Mouse (Mus musculus): ENCODE data around the gene Tet2. TPM values are rescaled to one million over a fixed set of nuclear protein-coding genes. Genes with fewer than 3 reads are reported as not detected.

Gene Tet2
- polyA plus RNA-seq, 1 experiment from 2014 or later: 19.7 TPM

DNA sequence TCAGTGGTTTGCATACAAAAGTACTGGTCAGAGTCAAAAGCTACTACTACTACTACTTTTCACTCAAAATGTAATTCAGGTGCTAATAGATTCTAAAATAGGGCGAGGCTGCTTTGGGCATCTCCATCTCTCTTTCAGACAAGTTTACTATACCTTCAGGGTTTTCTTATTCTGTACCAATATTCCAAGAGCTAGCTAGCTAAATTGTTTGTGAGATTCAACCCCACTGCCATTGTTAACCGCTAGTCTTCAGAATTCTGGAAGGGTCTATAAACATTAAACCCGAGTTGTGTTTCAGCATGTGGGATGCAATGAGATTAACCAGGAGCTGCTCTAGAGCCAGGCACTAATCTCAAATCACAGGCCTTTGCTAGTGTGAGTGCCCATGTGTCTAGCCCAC, 12.1 kb downstream of the Tet2 start:
- no peaks in the 10 kb centered on the region for H3K27me3 ChIP-seq (replicated peaks; ENCODE audit: control insufficient read depth, insufficient read depth, low read length)
- H3K4me3 ChIP-seq (ENCODE audit: low read depth, low read length): no peak overlapping the region
- H3K27ac ChIP-seq (ENCODE audit: low read depth): no peak overlapping the region
- H3K9me3 ChIP-seq (ENCODE audit: control insufficient read depth, low read length): no peaks in the 10 kb centered on the region
- no peak overlapping the region for H3K9ac ChIP-seq (ENCODE audit: low read length)
- H3K4me1 ChIP-seq (replicated peaks; ENCODE audit: control insufficient read depth, insufficient read depth, low read length): 0 out of 2 replicates have a peak, but pooled peaks cover 6% of the 10 kb centered on the region
- DNase-seq (ENCODE audit: low spot score) (no peak), ATAC-seq (replicated peaks; ENCODE audit: low FRiP score, low TSS enrichment, low read depth) (no peak)
- 61% methylated on average over 3 of the region's 3 CpGs for WGBS
- no peaks in the 10 kb centered on the region for H3K36me3 ChIP-seq (ENCODE audit: control insufficient read depth, insufficient read depth, low read length)
- no peak overlapping the region for H3K4me2 ChIP-seq (ENCODE audit: low read length)

DNA sequence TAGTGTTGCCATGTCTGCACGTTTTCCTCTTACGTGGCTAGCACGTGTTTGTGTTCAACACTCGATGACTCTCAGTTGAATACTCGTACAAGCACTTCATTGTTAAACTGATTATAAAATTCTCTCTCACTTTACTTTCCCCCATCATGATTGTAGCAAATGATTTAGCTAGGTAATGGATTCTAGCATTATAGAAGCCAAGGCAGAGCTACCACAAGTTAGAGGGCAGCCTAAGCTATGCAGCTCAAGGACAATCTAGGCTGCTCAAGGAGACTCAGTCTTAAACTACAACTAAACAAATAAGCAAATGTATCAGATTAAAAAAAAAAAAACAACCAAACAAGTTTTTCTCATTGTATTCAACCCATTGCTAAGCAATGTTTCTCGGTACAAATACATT, 12.7 kb downstream of the Tet2 start:
- DNase-seq (ENCODE audit: low spot score) (no peak), ATAC-seq (replicated peaks; ENCODE audit: low FRiP score, low TSS enrichment, low read depth) (no peak)
- Histone ChIP-seq H3K36me3 (ENCODE audit: control insufficient read depth, insufficient read depth, low read length) (no peaks in the 10 kb centered on the region), H3K27me3 (replicated peaks; ENCODE audit: control insufficient read depth, insufficient read depth, low read length) (no peaks in the 10 kb centered on the region), H3K9me3 (ENCODE audit: control insufficient read depth, low read length) (no peaks in the 10 kb centered on the region), H3K4me2 (ENCODE audit: low read length) (no peak overlapping the region), H3K4me3 (ENCODE audit: low read depth, low read length) (no peak overlapping the region), H3K4me1 (replicated peaks; ENCODE audit: control insufficient read depth, insufficient read depth, low read length) (0 out of 2 replicates have a peak, but pooled peaks cover 6% of the 10 kb centered on the region), H3K27ac (ENCODE audit: low read depth) (no peak overlapping the region), H3K9ac (ENCODE audit: low read length) (no peak overlapping the region)
- WGBS: 78% methylated on average over 6 of the region's 6 CpGs

DNA sequence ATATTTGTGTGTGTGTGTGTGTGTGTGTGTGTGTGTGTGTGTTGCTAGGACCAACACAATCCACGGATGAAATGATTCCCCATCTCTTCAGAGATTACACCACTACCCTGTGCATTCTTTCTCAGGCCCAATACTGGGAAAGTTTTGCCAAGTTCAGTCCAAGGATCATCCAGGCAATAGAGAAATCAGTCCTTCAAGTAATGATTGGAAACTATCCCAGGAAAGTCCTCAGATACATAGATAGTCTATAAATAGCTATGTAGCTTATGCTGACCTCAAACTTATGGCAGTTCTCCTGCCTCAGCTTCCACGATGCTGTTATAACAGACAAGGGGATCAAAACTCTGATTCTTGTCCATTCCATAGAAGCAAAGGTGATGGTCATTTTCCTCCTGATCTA, 13.8 kb downstream of the Tet2 start:
- Histone ChIP-seq H3K27ac (ENCODE audit: low read depth) (no peak overlapping the region), H3K4me1 (replicated peaks; ENCODE audit: control insufficient read depth, insufficient read depth, low read length) (0 out of 2 replicates have a peak, but pooled peaks cover 6% of the 10 kb centered on the region), H3K4me2 (ENCODE audit: low read length) (no peak overlapping the region), H3K9me3 (ENCODE audit: control insufficient read depth, low read length) (no peaks in the 10 kb centered on the region), H3K4me3 (ENCODE audit: low read depth, low read length) (no peak overlapping the region), H3K9ac (ENCODE audit: low read length) (no peak overlapping the region), H3K27me3 (replicated peaks; ENCODE audit: control insufficient read depth, insufficient read depth, low read length) (no peaks in the 10 kb centered on the region), H3K36me3 (ENCODE audit: control insufficient read depth, insufficient read depth, low read length) (no peaks in the 10 kb centered on the region)
- WGBS: 76% methylated on average over 2 of the region's 2 CpGs
- ATAC-seq (replicated peaks; ENCODE audit: low FRiP score, low TSS enrichment, low read depth): no peak
- DNase-seq (ENCODE audit: low spot score): no peak

DNA sequence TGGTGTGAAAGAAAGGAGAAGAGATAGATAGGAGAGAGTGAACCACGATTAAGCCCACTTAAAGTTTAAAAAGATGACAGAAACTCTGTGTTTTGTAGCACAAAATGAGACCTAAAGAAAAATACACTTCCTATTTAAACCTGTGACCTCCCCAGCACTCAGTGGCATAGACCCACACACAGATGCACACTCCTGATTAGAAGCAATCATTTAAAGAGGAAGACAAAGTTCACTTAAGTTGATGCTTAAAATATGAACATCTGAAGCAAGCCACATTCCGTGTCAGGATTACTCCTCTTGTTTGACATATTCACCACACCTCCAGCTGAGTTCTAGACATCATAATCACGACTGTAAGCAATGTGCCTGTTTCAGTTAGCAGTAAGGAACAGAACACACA, 14.3 kb downstream of the Tet2 start:
- 0 out of 2 replicates have a peak, but pooled peaks cover 6% of the 10 kb centered on the region for H3K4me1 ChIP-seq (replicated peaks; ENCODE audit: control insufficient read depth, insufficient read depth, low read length)
- H3K36me3 ChIP-seq (ENCODE audit: control insufficient read depth, insufficient read depth, low read length): no peaks in the 10 kb centered on the region
- H3K9me3 ChIP-seq (ENCODE audit: control insufficient read depth, low read length): no peaks in the 10 kb centered on the region
- ATAC-seq (replicated peaks; ENCODE audit: low FRiP score, low TSS enrichment, low read depth) (no peak), DNase-seq (ENCODE audit: low spot score) (no peak)
- WGBS: 61% methylated on average over 3 of the region's 3 CpGs
- no peak overlapping the region for H3K27ac ChIP-seq (ENCODE audit: low read depth)
- H3K9ac ChIP-seq (ENCODE audit: low read length): no peak overlapping the region
- no peak overlapping the region for H3K4me3 ChIP-seq (ENCODE audit: low read depth, low read length)
- H3K27me3 ChIP-seq (replicated peaks; ENCODE audit: control insufficient read depth, insufficient read depth, low read length): no peaks in the 10 kb centered on the region
- H3K4me2 ChIP-seq (ENCODE audit: low read length): no peak overlapping the region

DNA sequence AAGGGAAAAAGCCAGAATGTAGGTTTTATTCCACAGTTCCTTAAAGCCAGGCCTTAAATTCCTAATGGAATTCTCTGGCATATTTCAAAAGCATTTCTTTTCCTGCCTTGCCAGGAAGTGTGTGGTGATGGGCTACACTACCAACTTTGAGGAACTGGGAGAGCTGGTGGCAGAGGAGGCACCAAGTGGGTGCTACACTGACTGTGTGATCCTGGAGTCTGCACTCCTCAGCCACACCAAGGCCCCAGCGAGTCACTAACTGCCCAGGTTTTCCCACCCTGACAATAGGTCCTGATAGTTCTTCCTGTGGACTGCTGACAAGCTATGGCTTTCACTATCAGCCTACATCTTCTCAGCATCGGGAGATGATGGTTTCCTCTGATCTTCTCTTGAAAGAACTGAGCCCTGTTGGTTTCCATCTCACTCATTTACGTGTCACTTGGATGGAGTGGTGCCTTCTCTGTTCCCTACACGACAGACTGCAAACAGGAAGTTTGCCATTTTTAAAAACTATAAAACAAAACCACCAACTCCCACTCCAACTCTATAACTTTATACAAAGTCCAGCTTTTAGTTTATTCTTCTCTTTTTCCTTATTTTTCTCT, 18.7 kb downstream of the Tet2 start:
- no peaks in the 10 kb centered on the region for H3K9me3 ChIP-seq (ENCODE audit: control insufficient read depth, low read length)
- H3K4me1 ChIP-seq (replicated peaks; ENCODE audit: control insufficient read depth, insufficient read depth, low read length): no peaks in the 10 kb centered on the region
- H3K4me2 ChIP-seq (ENCODE audit: low read length): no peak overlapping the region
- WGBS: 87% methylated on average over 4 of the region's 4 CpGs
- no peak for DNase-seq (ENCODE audit: low spot score)
- no peak overlapping the region for H3K4me3 ChIP-seq (ENCODE audit: low read depth, low read length)
- no peak overlapping the region for H3K27ac ChIP-seq (ENCODE audit: low read depth)
- no peak for ATAC-seq (replicated peaks; ENCODE audit: low FRiP score, low TSS enrichment, low read depth)
- no peaks in the 10 kb centered on the region for H3K27me3 ChIP-seq (replicated peaks; ENCODE audit: control insufficient read depth, insufficient read depth, low read length)
- H3K36me3 ChIP-seq (ENCODE audit: control insufficient read depth, insufficient read depth, low read length): no peaks in the 10 kb centered on the region
- no peak overlapping the region for H3K9ac ChIP-seq (ENCODE audit: low read length)

DNA sequence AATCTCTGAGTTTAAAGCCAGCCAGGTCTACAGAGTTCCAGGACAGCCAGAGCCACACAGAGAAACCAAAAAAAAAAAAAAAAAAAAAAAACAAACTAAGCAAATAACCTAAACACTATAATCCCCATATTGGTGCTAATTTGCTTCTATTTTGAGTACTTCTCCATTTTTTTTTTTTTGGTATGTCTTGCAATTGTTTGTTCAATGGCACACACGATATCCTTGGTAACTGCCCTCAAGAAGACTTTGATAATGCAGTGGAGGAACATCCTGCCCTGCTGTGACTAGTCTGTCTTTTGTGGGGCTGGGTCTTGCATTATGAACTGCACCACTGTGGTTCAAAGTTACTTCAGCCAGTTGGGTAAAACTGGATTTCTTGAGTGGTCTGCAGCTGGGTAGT, 19.4 kb downstream of the Tet2 start:
- DNase-seq (ENCODE audit: low spot score): no peak
- Histone ChIP-seq H3K27ac (ENCODE audit: low read depth) (no peak overlapping the region), H3K27me3 (replicated peaks; ENCODE audit: control insufficient read depth, insufficient read depth, low read length) (no peaks in the 10 kb centered on the region), H3K4me3 (ENCODE audit: low read depth, low read length) (no peak overlapping the region), H3K9ac (ENCODE audit: low read length) (no peak overlapping the region), H3K4me2 (ENCODE audit: low read length) (no peak overlapping the region), H3K9me3 (ENCODE audit: control insufficient read depth, low read length) (no peaks in the 10 kb centered on the region), H3K4me1 (replicated peaks; ENCODE audit: control insufficient read depth, insufficient read depth, low read length) (no peaks in the 10 kb centered on the region), H3K36me3 (ENCODE audit: control insufficient read depth, insufficient read depth, low read length) (no peaks in the 10 kb centered on the region)
- no peak for ATAC-seq (replicated peaks; ENCODE audit: low FRiP score, low TSS enrichment, low read depth)
- WGBS: 55% methylated on average over 1 of the region's 1 CpGs

DNA sequence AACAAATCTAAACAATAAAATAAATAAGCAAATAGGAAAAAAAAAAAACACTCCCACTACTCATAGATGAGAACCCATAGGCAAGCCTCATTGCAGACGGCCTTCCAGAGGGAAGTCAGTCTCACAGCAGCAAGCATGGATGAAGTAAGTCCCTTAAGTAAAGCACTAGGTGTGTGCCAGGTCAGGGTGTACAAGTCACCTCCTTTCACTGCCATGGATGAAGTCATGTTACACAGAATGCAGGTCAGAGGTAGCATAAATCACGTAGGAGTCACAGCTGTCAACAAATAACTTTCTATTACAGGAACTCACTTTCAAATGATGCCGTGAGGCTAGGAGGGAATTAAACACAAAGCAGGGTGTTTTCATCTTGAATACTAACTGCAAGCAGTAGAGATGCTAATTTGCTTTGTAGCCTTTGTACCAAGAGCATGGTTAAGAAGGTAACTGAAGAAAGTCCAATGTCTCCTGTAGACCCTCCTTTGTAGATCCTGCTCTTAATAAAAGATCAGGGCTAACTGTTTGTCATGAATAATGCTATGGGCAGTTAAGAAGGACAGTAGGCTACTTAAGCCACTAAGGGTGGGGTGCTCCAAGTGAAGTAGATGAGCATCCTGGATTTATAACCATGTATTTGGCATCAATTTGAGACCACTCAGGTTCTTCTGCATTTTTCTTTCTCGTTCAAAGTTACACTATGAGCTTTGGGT, 20.4 kb downstream of the Tet2 start:
- 87% methylated on average over 4 of the region's 4 CpGs for WGBS
- no peaks in the 10 kb centered on the region for H3K27me3 ChIP-seq (replicated peaks; ENCODE audit: control insufficient read depth, insufficient read depth, low read length)
- H3K36me3 ChIP-seq (ENCODE audit: control insufficient read depth, insufficient read depth, low read length): no peaks in the 10 kb centered on the region
- no peak overlapping the region for H3K4me3 ChIP-seq (ENCODE audit: low read depth, low read length)
- no peak overlapping the region for H3K4me2 ChIP-seq (ENCODE audit: low read length)
- no peak for DNase-seq (ENCODE audit: low spot score)
- no peak overlapping the region for H3K27ac ChIP-seq (ENCODE audit: low read depth)
- H3K9ac ChIP-seq (ENCODE audit: low read length): no peak overlapping the region
- H3K9me3 ChIP-seq (ENCODE audit: control insufficient read depth, low read length): no peaks in the 10 kb centered on the region
- ATAC-seq (replicated peaks; ENCODE audit: low FRiP score, low TSS enrichment, low read depth): no peak
- no peaks in the 10 kb centered on the region for H3K4me1 ChIP-seq (replicated peaks; ENCODE audit: control insufficient read depth, insufficient read depth, low read length)

DNA sequence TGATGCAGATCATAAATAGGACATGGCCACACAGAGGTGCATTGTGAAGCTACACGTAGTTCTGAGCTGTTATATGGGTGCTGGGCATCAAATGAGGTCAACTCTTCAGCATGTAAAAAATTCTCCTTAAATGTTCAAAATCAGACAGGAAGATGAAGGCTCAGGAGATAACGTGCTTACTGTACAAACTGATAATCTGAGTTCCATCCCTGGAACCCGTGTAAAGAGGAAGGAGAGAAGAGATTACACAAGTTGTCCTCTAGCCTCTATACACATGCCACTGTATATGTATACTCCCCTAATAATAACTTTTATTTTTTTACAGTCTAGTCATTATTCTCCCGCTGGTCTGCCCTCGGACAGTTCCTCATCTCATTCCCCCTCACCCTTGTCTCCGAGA, 21.7 kb downstream of the Tet2 start:
- Histone ChIP-seq H3K27ac (ENCODE audit: low read depth) (no peak overlapping the region), H3K4me2 (ENCODE audit: low read length) (no peak overlapping the region), H3K4me3 (ENCODE audit: low read depth, low read length) (no peak overlapping the region), H3K27me3 (replicated peaks; ENCODE audit: control insufficient read depth, insufficient read depth, low read length) (no peaks in the 10 kb centered on the region), H3K9me3 (ENCODE audit: control insufficient read depth, low read length) (no peaks in the 10 kb centered on the region), H3K36me3 (ENCODE audit: control insufficient read depth, insufficient read depth, low read length) (no peaks in the 10 kb centered on the region), H3K4me1 (replicated peaks; ENCODE audit: control insufficient read depth, insufficient read depth, low read length) (no peaks in the 10 kb centered on the region), H3K9ac (ENCODE audit: low read length) (no peak overlapping the region)
- ATAC-seq (replicated peaks; ENCODE audit: low FRiP score, low TSS enrichment, low read depth): no peak
- DNase-seq (ENCODE audit: low spot score): no peak
- WGBS: 77% methylated on average over 6 of the region's 6 CpGs

DNA sequence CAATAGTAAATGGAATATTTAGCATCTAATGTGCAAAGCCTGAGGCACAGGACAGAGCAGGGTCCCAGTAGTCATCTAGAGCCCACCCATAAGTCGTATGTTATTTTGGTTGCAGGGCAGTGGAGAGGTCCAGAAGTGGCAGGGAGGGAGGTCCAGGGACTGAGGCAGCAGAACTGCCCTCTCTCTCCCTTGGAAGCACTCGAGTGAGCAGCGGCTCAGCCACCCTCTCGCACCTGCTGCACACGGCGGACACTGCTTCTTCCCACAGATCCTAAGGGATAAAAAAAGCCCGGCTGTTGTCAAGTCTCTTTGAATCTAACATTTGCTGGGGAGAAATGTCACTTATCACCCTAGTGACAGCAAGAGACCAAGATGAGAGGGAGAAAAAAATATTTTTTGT, 22.6 kb downstream of the Tet2 start:
- no peaks in the 10 kb centered on the region for H3K27me3 ChIP-seq (replicated peaks; ENCODE audit: control insufficient read depth, insufficient read depth, low read length)
- no peak for ATAC-seq (replicated peaks; ENCODE audit: low FRiP score, low TSS enrichment, low read depth)
- 83% methylated on average over 7 of the region's 7 CpGs for WGBS
- no peak overlapping the region for H3K4me3 ChIP-seq (ENCODE audit: low read depth, low read length)
- H3K9me3 ChIP-seq (ENCODE audit: control insufficient read depth, low read length): no peaks in the 10 kb centered on the region
- no peaks in the 10 kb centered on the region for H3K36me3 ChIP-seq (ENCODE audit: control insufficient read depth, insufficient read depth, low read length)
- H3K4me1 ChIP-seq (replicated peaks; ENCODE audit: control insufficient read depth, insufficient read depth, low read length): no peaks in the 10 kb centered on the region
- no peak overlapping the region for H3K9ac ChIP-seq (ENCODE audit: low read length)
- H3K4me2 ChIP-seq (ENCODE audit: low read length): no peak overlapping the region
- DNase-seq (ENCODE audit: low spot score): no peak
- H3K27ac ChIP-seq (ENCODE audit: low read depth): no peak overlapping the region
